Mouse (Mus musculus): ENCODE measurements around the gene Tmem246.

GRCm38 (mm10) chr4:49596846-49597182 is 862 bp downstream of the Tmem246 start:
- TF ChIP-seq CTCF (IDR thresholded peaks at IDR 0.05; ENCODE audit: extremely low read depth, insufficient read length, insufficient replicate concordance, low read depth, low read length) (no peak), POLR2A (IDR thresholded peaks at IDR 0.05; ENCODE audit: low read depth, low read length) (peak; percentile 12; the same call in 1 of the 2 replicates)

All from small intestine, adult 2 months (tissue).